Mouse (Mus musculus) adipocyte (in vitro differentiated cells): ENCODE results near the gene Csrp1.

Experiments
- DNase-seq: peaks from one replicate; pipeline ENCODE4 v3.0.0-alpha.2; 2016; ENCODE audit warnings: low spot score

Csrp1 gene

DNA sequence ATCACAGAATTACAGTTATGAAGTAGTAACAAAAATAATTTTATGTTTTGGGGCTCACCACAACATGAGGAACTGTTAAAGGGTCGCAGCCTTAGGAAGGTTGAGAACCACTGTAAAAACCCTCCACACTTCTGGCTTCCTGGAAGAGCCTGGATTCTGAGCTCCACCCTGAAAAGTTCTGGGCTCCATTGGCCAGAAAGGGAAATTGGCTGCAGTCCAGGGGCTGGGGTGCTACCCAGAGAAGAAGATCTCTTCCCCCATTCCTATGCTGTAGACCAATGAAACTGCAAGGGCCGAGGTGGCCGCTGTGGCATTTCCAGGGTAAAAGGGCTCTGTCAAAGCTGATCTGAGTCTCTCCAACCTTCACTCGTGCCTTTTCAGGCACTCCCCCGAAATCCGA is 21.8 kb upstream of the Csrp1 start:
- DNase-seq: no peak

DNA sequence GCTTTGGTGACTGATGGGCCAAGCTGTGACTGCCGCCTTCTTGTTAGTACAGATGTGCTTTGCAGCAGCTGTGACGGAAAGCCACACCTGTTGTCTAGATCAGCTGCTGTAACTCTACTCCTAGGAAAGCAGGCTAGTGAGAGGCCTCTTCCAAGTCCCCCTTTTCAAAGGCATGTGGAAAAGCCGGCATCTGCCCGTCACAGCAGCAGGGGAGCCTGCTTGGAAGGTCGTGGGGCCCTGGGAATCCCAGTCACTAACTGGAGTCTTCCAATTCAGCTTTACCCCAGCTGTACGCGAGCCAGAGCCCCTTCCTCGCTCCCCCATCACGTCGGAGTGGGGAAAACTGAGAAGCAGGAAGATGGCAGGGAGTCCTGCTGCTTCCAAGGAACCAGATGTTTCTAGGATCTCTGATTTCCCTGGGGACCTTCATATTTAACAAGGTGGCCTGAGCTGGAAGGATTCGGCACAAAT is 21.4 kb upstream of the Csrp1 start:
- no peak for DNase-seq

DNA sequence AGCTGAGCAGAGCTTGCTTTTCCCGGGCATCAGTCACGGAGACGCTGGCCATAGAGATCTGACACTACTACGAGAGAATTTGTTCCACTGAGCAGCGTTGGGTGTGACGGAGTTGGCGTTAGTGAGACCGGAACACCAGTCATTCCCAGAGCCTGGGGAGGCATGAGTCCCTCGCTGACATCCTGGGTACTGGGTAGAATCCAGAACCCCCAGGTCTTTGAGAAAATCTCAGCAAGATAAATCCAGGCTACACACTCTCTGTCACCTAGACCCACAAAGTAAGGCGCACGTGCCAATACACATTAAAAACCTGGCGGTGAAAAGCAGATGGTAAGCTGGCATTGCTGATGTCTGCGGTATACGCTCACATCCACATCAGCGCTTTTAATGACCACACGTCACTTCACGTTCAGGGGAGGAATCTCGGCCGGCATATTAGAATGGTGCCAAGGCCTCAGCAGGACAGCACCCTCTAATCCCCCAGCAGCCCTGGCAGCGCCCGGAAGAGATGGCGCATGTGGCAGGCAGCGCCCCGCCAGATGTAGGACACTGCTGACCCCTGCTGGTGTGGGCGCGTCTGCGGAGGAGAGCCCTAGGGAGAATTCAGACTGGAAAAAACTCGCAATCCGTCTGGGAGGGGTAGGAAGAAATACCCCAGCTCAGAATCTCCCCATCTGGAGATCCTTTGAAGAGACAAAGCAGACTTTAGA is 20.7 kb upstream of the Csrp1 start:
- DNase-seq: peak; percentile 85

DNA sequence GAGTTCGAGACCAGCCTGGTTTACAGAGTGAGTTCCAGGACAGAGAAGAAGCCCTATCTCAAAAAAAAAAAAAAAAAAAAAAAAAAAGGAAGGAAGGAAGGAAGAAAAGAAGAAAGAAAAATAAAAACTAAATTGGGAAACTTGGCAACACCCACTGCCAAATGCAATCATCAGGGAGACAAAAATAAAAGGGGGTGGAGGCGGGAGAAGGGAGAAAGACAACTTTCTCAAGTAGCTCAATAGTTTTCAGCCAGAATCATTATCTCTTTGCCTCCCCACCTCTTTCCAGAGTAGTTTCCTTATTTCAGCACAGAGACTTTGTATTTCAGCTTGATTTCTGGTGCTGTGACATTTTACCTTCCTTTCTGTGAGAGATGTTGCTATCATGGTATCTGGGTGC is 20.0 kb upstream of the Csrp1 start:
- DNase-seq: peak; percentile 67

DNA sequence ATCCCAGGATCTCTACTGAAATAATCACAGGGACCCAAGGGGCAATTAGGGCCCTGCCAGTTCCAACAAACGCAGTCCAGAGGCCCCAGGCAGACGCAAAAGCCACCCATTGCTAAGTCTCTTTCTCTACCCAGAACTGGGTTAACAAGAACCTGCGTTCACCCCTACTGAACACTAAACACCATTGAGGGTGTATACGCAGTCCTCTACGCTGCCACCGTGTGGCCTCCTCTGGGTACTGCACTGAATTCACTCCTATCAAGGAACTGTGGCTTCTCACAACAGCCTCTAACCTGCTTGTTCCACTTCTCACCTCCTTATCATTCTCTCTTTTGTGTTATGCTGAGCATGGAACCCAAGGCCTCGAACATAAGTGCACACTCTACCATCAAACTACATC is 19.3 kb upstream of the Csrp1 start:
- DNase-seq: peak; percentile 87

DNA sequence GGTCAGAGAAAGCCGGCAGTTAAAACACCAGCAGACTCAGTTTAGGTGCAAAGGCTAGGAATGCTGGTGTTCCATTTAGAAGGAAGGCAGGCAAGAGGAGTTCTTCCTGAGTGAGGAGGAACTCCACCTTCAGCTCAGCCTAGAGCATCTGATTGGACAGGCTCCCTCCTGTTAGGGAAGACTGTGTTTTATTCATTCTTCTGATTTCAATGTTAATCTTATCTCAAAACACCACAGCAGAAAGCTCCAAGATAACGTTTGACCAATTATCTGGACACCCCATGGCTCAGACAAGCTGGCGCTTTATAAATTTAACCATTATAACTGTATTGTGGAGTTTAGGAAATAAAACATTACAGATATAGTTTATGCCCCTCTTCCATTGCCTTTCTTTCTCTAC is 18.5 kb upstream of the Csrp1 start:
- DNase-seq: no peak

DNA sequence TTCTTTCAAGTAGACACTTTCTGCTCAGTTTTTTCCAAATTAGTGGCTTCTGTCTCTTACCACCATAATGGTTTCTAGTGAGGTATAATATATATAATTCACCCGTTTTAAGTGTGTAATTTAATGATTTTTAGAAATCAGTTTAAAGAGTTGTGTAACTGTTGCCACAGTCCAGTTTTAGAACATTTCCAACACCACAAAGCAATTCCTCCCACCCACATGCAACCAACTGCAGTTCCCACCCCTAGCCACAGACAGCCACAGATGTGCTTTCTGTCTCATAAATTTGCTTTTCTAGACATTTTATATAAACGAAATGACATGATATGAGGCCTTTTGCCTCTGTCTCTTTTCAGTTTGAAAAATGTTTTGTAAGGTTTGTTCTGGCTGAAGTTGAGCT is 17.1 kb upstream of the Csrp1 start:
- DNase-seq: no peak

DNA sequence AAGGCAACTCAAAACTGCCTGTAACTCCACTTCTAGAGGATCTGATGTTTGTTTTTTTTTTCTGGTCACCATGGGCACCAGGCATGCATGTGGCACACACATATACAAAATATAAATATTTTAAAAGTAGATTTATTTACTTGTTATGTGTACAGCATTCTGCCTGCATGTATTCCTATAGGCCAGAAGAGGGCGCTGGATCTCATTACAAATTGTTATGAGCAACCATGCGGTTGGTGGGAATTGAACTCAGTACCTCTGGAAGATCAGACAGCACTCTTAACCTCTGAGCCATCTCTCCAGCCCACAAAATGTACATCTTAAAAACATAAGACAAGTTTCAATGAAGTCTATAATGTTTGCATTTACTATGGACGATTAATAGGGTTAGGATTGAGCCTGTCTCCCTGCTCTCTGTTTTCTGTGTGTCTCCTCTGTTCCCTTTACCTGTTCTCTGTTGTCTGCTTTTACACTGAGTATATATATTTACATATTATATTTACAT is 15.5 kb upstream of the Csrp1 start:
- no peak for DNase-seq

DNA sequence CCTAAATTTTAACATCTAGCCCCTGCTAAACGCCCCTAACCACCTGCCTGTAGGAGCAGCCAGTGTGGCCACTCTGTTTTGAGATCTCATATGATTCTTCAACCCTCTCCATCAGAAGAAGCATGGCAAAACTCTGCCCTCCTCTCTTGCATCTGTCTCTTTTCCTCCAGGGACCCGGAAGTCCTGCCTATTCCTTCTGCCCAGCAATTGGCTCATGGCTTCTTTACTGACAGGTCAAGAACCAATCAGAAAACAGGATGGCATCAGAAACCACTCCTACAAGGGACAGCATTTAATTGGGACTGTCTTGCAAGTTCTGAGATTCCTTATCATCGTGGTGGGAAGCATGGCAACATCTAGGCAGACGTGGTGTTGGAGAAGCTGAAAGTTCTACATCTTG is 11.5 kb upstream of the Csrp1 start:
- no peak for DNase-seq

DNA sequence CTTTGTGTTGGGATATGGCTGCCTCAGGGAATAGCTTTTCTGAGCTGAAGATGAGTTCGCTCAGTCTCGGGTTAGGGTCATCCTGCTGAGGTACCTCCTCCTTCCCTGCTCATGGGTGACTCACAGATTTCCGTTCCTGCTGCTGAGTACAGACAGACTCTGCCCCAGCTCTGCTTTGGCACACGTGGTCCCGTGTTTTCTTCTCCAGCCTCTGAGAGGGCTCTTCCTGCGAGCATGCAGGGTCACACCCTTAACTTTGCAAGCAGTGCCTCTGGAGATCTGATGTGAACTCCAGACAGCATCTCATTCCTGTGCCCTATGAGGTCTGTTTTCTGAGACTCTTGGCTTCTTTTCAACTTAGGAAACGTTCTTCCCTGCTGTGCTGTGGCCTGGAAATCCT is 8.7 kb upstream of the Csrp1 start:
- DNase-seq: peak; percentile 83

DNA sequence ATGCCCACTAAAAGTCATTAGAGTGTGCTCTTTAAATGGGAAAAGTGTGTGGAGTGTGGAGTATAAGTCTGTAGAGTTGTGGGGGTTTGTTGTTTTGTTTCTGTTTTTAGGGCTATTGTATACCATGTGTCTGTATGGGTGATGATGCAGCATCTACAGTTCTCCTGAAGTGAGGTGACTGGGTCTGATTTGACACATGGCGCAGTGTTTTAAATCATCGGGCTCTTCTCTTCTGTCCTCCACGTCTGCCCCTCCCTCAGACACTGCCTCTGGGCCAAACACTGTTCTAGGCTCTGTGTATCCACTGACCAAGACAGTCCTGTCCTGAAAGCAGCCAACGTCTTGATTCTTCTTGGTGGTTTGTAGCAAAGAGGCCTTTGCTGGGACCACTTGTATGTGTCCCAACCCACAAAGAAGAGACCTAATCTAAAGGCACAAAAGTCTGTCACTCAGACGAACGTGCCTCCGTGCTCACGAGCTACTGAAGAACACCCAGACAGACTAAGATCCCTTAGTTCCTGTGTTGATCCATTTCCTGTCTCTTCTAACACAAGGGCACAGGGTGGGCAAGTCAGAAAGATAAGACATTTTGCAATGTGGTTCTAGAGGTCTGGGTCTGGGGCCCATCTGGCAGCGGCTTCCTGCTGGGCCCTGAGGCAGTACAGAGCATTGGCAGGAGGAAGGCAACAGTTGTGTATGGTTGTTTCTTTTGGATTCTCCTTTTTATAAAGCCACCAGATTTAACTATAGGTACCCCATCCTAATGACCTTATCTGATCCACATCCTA is 5.6 kb upstream of the Csrp1 start:
- DNase-seq: no peak

DNA sequence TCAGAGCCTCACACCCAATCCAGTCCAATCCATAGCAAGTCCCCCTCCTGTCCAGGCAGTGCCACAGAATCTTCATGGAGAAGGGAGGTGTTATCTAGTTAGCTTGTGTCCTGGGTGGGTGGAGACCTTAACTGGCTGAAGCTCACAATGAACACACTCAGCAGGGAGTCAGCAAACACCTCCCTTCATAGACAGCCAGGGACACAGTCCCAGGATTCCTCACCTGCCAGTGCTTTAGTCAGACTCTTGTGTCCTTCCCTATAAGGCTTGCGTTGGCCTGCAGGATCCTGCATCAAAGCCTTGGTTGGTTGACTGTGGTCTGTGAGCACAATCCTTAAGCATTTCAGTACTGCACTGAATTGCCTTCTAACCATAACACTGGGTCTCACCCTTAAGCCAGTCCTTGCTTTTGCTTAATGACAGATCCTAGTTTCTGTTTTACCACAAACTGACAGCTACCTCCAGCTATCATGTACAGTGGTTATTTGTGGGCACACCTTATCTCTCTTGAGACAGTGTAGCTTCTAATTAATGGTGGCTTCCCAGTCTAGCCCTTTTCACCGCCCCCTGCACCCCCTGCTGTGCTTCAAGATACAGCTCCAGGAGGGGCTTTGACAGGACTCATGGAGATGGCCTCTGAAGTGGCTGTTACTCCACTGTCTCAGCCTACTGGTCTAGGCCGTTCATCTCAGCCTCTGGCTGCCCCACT is 4.8 kb upstream of the Csrp1 start:
- no peak for DNase-seq

DNA sequence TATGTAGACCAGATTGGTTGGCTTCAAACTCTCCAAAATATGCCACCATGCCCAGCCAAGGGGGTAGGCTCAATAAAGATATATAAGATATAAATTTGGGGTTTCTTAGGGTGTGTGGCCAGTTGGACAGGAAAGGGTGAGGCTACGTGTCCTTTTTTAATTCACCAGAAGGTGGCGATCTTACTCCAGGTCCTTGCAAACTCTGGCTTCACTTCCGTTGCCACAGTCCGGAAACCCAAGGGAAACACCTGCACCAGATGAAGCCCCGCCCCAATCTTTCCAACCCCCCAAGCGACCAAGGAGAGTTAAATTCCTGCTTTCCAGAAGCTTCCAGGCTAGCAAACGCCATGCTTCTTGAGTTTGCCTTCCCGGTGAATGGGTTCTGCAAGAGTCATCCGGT is 375 bp upstream of the Csrp1 start:
- DNase-seq: peak; percentile 89

DNA sequence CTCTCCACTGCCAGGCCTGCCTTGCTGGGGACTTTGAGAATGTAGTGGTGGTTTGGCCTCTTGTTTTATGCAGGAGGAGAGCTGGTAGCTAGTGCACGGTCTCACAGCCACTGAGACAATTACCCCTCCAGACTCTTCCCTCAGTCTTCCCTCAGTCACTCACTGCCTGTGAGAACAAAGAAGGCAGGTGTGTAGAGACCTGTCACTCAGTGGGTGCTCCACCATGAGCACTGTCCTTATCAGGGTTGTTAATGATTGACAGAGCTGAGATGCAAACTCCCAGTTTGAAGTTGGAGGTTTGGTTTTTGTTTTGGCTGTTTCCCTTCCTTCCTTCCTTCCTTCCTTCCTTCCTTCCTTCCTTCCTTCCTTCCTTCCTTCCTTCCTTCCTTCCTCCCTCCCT is 3.2 kb downstream of the Csrp1 start:
- DNase-seq: no peak

DNA sequence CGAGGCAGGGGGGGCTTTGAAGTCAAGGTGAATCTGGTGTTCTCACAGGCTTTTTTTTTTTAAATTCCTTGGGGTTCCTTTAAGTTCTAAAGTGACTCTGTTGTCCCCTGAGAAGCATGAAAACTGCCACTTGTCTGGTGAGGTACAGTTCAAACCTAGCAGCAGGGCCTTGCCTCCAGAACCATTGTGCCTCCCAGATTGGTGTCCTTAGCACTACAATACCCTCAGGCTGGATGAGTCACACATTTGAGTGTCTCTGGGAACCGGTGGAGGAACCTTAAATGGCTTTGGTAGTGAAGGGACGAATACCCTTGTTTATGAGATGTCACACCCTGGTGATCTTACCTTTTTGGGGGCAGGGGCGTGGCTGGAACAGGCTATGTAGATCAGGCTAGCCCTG is 4.3 kb downstream of the Csrp1 start:
- no peak for DNase-seq

DNA sequence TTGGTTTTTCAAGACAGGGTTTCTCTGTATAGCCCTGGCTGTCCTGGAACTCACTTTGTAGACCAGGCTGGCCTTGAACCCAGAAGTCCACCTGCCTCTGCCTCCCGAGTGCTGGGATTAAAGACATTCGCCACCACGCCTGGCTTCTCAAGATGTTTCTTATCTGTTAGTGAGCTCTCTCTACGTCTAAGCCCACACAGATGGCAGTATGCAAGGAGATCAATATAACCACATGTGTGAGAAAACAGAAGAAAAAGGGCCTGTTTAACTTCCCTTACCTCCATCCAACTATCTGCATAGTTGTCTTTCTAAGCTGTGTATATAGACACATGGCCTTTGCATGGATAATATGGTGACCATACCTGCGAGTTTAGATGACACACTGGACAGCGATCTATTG is 5.5 kb downstream of the Csrp1 start:
- DNase-seq: no peak

DNA sequence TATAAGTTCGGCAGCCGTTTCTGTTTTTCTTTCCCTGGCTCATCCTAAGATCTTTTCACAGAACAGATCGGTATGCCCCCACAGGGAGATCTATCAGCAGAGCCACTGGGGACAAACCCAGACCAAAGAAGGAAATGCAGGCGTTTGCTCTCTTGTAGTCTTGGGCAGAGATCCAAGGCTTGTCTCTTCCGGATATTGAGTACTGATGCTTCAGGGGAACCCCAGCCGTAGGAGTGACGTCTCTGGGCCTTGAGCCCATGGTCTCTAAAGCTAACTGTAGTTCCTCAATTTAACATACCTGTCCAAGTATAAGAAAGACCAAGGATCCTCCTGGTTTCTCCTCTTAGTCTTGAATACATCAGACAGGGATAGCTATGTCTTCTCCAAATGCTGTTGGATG is 6.1 kb downstream of the Csrp1 start:
- DNase-seq: no peak

DNA sequence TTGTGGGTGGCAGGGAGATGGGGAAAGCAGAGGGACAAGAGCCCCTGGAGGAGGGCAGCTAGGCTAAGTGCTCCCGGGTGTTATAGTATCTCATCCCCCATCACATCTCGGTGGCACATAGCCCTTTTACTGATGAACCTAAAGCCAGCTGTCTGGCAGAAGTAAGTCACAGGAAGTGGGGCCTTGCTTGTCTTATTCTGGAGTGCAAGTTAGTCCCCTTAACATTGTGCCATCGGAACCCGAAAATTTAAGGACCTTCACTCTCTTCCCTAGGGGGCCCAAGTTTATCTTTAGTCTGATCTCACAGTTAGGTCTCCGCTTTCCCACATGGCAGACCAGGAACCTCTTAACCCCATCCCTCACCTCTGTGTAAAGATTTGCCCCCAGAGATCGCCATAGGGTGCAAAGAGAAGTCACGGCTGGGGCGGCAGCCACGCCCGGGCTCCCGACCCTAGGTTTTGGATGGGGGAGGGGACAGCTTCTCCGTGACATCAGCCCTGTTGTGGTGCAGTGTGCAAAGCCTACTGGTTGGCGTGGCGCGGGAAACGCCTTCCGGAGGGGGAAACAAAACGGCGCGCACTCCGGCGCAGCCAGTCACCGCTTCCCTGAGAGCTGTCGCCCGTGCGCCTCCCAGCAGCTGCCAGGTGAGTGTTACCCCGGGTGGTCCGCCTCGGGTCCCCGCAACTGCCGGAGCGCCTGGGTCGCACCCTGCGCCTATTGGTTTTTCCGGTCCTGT is 8.9 kb downstream of the Csrp1 start:
- DNase-seq: peak; percentile 81

DNA sequence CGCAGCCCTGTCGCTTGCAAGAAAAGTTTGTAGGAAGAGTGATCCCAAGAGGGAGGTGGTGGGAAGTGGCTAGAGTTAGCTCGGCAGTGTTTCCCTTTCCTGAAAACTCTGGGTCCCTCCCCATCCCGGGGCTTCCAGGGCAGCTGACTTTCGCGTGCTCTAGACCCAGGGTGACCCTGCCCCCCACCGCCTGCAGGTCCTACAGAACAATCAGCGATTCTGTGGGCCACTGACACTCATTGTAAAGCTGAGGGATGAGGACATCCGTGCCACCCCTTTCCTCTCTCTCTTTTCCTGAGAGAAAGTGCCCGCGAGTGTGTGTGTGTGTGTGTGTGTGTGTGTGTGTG is 9.5 kb downstream of the Csrp1 start:
- DNase-seq: peak; percentile 38

DNA sequence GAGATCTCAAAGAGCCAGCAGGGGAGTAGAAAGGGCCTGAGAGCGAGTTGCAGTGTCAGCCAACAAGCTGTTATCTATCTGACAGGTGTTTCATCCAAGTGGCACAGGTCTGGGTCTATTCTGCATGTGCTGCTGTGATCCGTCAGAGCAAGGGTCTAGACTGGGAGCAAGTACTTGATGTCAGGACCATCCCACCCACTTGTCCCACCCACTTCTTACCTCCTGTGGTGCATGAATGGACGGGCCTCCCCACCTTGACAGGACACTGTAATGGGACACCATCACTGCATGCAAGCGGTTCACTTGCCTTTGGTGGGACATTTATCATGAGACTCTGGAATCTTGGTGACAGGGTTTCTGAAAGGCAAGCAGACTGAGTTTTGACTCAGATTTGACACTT is 10.0 kb downstream of the Csrp1 start:
- DNase-seq: no peak

DNA sequence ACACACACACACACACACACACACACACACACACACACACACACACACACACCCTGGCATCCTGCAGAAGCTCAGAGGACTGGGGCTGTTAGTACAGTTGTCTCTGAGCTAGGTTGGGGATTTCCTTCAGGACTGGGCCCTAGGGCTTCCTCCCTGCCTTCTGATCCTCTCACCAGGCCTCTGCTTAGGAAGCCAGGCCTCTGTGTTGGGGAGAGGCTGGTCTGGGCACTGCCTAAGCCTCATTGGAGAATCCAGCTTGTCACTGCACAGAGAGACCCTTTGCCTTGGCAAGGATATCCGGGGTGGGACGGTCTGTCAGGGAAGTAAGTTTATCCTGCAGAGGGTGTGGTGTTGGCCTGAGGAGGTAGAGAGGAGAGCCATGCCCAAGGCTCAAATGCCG is 10.4 kb downstream of the Csrp1 start:
- no peak for DNase-seq

DNA sequence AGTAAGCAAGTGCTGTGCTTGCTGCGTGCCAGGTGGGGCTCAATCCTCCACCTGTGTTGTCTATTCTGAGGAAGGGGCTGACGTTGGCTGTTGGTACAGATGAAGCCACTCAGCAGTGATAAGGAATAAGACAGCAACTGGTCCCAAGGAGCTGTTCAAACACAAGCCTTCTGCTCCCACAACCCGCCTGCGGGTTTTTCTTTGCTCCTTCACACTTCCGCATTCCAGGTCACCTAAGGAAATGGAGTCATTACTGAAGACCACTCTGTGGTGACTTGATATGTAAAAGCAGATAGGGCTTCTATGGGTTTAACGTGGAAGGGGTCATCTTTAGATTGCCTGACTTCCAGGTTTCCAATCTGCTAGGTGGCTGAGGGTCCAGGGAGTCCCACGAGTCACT is 11.5 kb downstream of the Csrp1 start:
- DNase-seq: no peak
